Mouse (Mus musculus): ENCODE data around the gene Polr2e. TPM values are rescaled to one million over a fixed set of nuclear protein-coding genes. Genes with fewer than 3 reads are reported as not detected.

The Polr2e gene
- polyA plus RNA-seq, 1 experiment from 2014 or later, result 58.3 TPM

DNA sequence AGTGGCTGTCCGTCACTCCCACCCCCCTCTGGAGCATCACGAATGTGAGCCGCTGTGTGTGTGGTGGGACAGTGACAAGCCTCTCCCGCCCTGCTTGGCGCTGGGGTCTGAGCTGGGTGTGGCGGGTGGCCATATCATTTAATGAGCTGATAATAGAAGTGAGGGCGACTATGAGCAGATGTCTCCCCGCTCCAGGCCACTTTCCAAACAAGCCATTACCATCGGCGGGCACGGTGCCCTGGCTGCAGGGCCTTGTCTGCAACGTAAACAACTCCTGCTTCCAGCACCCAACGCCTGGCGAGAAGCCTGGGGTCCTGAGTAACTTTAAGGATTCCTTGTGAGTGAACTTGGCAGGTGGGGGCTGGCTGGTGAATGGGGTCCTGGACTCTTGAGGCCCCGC lies 41.8 kb downstream of the Polr2e start:
- Histone ChIP-seq H3K4me3 (ENCODE audit: low read depth, low read length) (peak overlapping the region; percentile 69), H3K9me3 (ENCODE audit: low read length) (no peaks in the 10 kb centered on the region), H3K27ac (ENCODE audit: low read depth) (peak overlapping the region; percentile 79), H3K27me3 (ENCODE audit: insufficient read depth, low read length) (no peaks in the 10 kb centered on the region), H3K9ac (replicated peaks) (peak overlapping the region; percentile 77), H3K4me1 (ENCODE audit: insufficient read depth) (peaks cover 25% of the 10 kb centered on the region), H3K36me3 (replicated peaks; ENCODE audit: insufficient read depth, low read length) (peaks cover 22% of the 10 kb centered on the region), H3K4me2 (ENCODE audit: low read depth, low read length) (peak overlapping the region; percentile 89)
- DNase-seq (no peak), ATAC-seq (no peak)
- 33% methylated on average over 15 of the region's 15 CpGs for WGBS (ENCODE audit: insufficient replicate concordance)
- TF ChIP-seq CTCF (IDR thresholded peaks at IDR 0.05; ENCODE audit: low read depth), result no peak
- no peak for TF ChIP-seq EP300 (IDR thresholded peaks at IDR 0.05; ENCODE audit: low read depth)

DNA sequence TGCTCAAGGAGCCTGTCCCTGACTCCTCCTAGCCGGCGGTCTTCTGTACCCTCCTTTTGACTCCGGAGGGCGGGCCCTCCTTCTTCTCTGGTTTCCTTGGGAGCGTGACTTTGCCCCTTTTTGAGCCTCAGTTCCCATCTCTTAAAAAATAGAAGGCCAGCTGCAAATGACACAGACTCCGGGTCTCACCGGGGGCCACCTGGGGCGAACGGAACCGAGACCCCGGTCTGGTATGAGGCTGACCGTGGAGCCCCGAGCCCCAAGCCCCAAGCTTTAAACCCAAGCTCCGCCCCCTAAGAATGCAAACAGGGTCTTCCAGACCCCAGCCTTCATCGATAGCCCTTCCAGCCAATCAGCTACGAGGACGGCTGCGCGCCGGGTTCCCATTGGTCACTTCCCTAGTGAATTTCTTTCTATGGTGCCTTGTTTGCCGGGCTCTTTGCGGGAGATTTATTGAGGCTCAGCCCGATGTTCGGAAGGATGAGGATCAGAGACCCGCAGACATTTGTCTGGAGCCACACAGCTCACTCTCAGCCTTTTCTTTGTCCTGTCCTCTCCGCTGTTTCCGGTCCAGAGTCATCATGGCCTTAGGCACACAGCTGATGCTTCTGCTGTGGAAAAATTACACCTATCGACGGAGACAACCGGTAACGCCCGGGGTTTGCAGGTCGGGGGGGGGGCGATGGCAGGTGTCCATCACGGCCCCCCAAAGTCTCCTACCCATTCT lies 42.4 kb downstream of the Polr2e start:
- Histone ChIP-seq H3K4me3 (ENCODE audit: low read depth, low read length) (peak overlapping the region; percentile 69), H3K36me3 (replicated peaks; ENCODE audit: insufficient read depth, low read length) (peaks cover 24% of the 10 kb centered on the region), H3K27me3 (ENCODE audit: insufficient read depth, low read length) (no peaks in the 10 kb centered on the region), H3K9ac (replicated peaks) (peak overlapping the region; percentile 77), H3K9me3 (ENCODE audit: low read length) (no peaks in the 10 kb centered on the region), H3K27ac (ENCODE audit: low read depth) (peak overlapping the region; percentile 79), H3K4me2 (ENCODE audit: low read depth, low read length) (peak overlapping the region; percentile 89), H3K4me1 (ENCODE audit: insufficient read depth) (peaks cover 23% of the 10 kb centered on the region)
- no peak for TF ChIP-seq CTCF (IDR thresholded peaks at IDR 0.05; ENCODE audit: low read depth)
- no peak for TF ChIP-seq EP300 (IDR thresholded peaks at IDR 0.05; ENCODE audit: low read depth)
- peak; percentile 83 for DNase-seq
- 2% methylated on average over 35 of the region's 35 CpGs for WGBS (ENCODE audit: insufficient replicate concordance)
- ATAC-seq, result peak; percentile 77

DNA sequence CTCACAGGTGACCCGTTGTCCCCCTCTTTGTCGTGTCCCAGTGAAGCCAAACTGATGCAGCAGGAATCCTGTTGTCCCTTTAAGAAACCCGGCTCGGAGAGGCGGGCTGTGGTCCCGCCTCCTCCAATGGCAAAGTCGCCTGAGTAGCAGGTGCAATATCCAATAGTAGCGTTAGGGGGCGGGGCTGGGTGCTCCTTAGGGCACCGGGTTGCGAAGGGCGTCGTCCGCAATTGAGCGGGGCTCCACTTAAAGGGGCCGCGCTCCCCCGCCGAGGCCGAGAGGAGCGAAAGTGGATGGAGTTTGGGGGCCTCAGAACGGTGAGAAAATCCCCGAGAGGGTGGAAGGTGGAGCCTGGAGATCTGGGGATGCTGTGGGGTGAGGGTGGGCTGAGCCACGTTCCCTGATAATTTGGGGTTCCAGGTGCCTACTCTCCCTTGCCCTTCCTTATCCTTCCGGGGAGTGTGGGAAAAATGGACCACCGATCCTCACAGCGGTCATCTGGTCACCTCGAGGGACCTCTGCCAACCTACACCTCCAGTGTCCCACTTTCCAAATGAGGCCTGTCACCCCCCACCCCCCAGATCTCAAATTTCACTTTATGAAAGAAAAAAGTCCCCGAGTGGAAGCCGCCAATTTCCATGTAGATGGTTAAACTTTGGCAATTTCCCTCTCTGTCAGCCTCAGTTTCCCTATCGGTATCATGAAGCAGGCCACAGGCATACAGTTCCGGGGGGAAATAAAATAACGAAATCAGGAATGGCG lies 43.1 kb downstream of the Polr2e start, which contains the start of gene Abca7:
TSS of gene Abca7 (plus strand) at position 223 of the 762 bp plus-strand sequence.
- TF ChIP-seq CTCF (IDR thresholded peaks at IDR 0.05; ENCODE audit: low read depth) (peak; percentile 31), EP300 (IDR thresholded peaks at IDR 0.05; ENCODE audit: low read depth) (no peak)
- peak within 1 kb of the TSS; percentile 77 for H3K9ac ChIP-seq (replicated peaks)
- H3K4me1 ChIP-seq (ENCODE audit: insufficient read depth), result peaks cover 23% of the 10 kb centered on the region
- H3K9me3 ChIP-seq (ENCODE audit: low read length), result no peaks in the 10 kb centered on the region
- H3K4me2 ChIP-seq (ENCODE audit: low read depth, low read length), result peak within 1 kb of the TSS; percentile 89
- WGBS (ENCODE audit: insufficient replicate concordance), result under 1% methylated on average over 34 of the region's 34 CpGs
- peak; percentile 98 for DNase-seq
- peak within 1 kb of the TSS; percentile 69 for H3K4me3 ChIP-seq (ENCODE audit: low read depth, low read length)
- H3K36me3 ChIP-seq (replicated peaks; ENCODE audit: insufficient read depth, low read length), result peaks cover 22% of the 10 kb centered on the region
- H3K27ac ChIP-seq (ENCODE audit: low read depth), result peak within 1 kb of the TSS; percentile 79
- no peaks in the 10 kb centered on the region for H3K27me3 ChIP-seq (ENCODE audit: insufficient read depth, low read length)
- ATAC-seq, result peak; percentile 91

DNA sequence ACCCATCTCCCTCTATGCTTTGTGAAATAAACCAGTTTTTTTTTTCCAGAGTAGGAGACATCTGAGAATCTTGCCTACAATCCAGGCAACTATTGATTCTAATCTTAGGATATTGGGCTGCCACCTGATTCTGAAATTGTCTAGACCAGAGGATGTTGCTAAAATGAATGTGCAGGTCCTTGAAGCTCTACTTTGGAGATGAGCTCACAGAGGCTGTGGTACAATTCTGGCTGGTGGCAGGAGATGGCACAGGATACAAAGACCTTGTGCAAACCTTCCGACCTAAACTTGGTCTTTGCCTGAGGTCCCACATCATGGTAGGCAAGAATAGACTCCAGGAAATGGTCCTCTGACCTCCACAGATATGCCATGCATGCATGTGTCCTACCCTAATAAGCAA lies 44.0 kb downstream of the Polr2e start:
- Histone ChIP-seq H3K4me1 (ENCODE audit: insufficient read depth) (peaks cover 23% of the 10 kb centered on the region), H3K9ac (replicated peaks) (no peak overlapping the region), H3K36me3 (replicated peaks; ENCODE audit: insufficient read depth, low read length) (peaks cover 22% of the 10 kb centered on the region), H3K4me3 (ENCODE audit: low read depth, low read length) (peak overlapping the region; percentile 69; the same call in 1 of the 2 replicates), H3K4me2 (ENCODE audit: low read depth, low read length) (peak overlapping the region; percentile 89), H3K9me3 (ENCODE audit: low read length) (no peaks in the 10 kb centered on the region), H3K27me3 (ENCODE audit: insufficient read depth, low read length) (no peaks in the 10 kb centered on the region), H3K27ac (ENCODE audit: low read depth) (peak overlapping the region; percentile 34; the same call in 1 of the 2 replicates)
- 50% methylated on average over 1 of the region's 1 CpGs for WGBS (ENCODE audit: insufficient replicate concordance)
- no peak for DNase-seq
- no peak for TF ChIP-seq EP300 (IDR thresholded peaks at IDR 0.05; ENCODE audit: low read depth)
- TF ChIP-seq CTCF (IDR thresholded peaks at IDR 0.05; ENCODE audit: low read depth), result no peak
- no peak for ATAC-seq

DNA sequence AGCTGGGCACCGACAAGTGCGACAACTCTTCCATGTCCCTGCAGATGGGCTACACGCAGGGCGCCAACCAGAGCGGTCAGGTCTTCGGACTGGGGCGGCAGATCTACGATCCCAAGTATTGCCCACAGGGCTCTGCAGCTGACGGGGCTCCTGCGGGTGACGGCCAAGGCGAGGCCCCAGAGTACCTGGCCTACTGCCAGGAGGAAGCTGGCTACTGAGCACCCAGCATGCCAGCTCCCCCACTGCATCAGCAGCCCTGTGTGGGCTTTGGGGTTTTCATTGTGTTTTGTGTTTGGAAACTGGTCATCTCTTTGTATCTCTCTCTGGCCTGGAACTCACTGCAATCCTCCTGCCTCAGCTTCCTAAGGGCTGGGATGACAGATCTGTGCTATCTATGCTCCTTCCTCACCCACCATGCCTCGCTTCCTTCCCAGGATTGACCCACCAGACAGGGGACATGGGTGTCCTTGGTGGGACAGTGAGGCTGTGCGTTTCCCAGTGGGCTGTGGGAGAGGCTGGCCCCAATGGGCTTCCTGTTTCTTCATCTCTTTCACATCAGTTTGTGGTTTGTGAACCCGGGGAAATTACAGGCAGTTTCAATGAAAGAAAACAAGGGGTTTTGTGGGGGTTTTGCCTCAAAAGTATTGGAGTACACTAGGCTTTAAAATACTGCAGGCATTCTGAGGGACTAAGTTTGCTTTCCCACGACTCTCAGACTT lies 45.0 kb downstream of the Polr2e start:
- H3K36me3 ChIP-seq (replicated peaks; ENCODE audit: insufficient read depth, low read length), result peaks cover 18% of the 10 kb centered on the region
- H3K4me3 ChIP-seq (ENCODE audit: low read depth, low read length), result no peak overlapping the region
- TF ChIP-seq EP300 (IDR thresholded peaks at IDR 0.05; ENCODE audit: low read depth), result no peak
- TF ChIP-seq CTCF (IDR thresholded peaks at IDR 0.05; ENCODE audit: low read depth), result no peak
- H3K4me2 ChIP-seq (ENCODE audit: low read depth, low read length), result peak overlapping the region; percentile 38
- H3K9ac ChIP-seq (replicated peaks), result peak overlapping the region; percentile 46
- peaks cover 23% of the 10 kb centered on the region for H3K4me1 ChIP-seq (ENCODE audit: insufficient read depth)
- H3K27me3 ChIP-seq (ENCODE audit: insufficient read depth, low read length), result 0 out of 2 replicates have a peak, but pooled peaks cover 2% of the 10 kb centered on the region
- 48% methylated on average over 16 of the region's 16 CpGs for WGBS (ENCODE audit: insufficient replicate concordance)
- ATAC-seq (no peak), DNase-seq (peak; percentile 67)
- no peaks in the 10 kb centered on the region for H3K9me3 ChIP-seq (ENCODE audit: low read length)
- peak overlapping the region; percentile 66 for H3K27ac ChIP-seq (ENCODE audit: low read depth)

Measured in liver, postnatal 0 days (tissue).